Mouse (Mus musculus): ENCODE data around the gene Glyr1. TPM values are rescaled to one million over a fixed set of nuclear protein-coding genes. Genes with fewer than 3 reads are reported as not detected.

Glyr1 gene
- polyA plus RNA-seq, 1 experiment: 146 TPM

GRCm38 (mm10) chr16:5058114-5058513, 8.5 kb upstream of the Glyr1 start:
- TF ChIP-seq POLR2A (IDR thresholded peaks at IDR 0.05; ENCODE audit: extremely low read depth, insufficient read depth, low read length) (no peak), CTCF (IDR thresholded peaks at IDR 0.05; ENCODE audit: extremely low read depth, insufficient read depth, low read length) (no peak)

GRCm38 (mm10) chr16:5050251-5051110, 818 bp upstream of the Glyr1 start:
- peak overlapping the region; percentile 95 for H3K27ac ChIP-seq (ENCODE audit: insufficient read depth, low read length)
- H3K4me1 ChIP-seq (ENCODE audit: control insufficient read depth, insufficient read depth, low read length): peaks cover 4% of the 10 kb centered on the region; the same call in 1 of the 2 replicates
- no peak for TF ChIP-seq CTCF (IDR thresholded peaks at IDR 0.05; ENCODE audit: extremely low read depth, insufficient read depth, low read length)
- no peak for TF ChIP-seq POLR2A (IDR thresholded peaks at IDR 0.05; ENCODE audit: extremely low read depth, insufficient read depth, low read length)
- peak overlapping the region; percentile 69 for H3K4me3 ChIP-seq (ENCODE audit: insufficient read depth, low read length)

More at GRCm38 (mm10) chr16:5058114-5058513, 8.5 kb upstream of the Glyr1 start:
- no peak overlapping the region for H3K27ac ChIP-seq (ENCODE audit: insufficient read depth, low read length)
- no peak overlapping the region for H3K4me3 ChIP-seq (ENCODE audit: insufficient read depth, low read length)
- no peaks in the 10 kb centered on the region for H3K4me1 ChIP-seq (ENCODE audit: control insufficient read depth, insufficient read depth, low read length)

DNA sequence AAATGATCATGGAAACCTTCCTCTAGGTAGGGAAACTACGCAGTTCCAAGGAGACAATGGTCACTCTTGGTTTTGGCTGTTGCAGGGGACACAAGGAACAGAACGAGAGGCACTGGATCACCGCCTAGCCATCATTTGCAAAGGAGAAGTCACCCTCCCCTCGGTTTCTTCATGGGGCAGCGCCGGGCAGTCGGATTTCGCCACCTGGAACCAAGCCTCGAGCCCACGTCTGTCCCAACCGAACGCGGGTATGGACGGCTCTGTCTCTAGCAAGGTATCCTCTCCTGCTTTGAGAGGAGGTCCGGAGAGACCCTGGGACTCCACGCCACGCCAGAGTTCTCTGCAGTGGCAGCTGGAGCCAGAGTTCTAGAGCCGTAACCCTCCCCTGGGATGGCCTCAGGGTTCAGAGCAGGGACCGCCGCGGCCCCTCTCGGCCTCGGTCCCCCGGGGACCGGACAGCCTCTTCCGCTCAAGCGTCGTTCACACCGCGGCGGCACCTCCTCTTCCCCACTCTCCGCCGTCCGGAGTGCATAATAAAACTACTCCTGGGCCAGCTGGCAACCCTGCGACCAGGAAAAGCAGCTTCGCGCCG, 385 bp downstream of the Glyr1 start:
- Histone ChIP-seq H3K27ac (ENCODE audit: insufficient read depth, low read length) (peak overlapping the region; percentile 33; the same call in 1 of the 2 replicates), H3K4me3 (ENCODE audit: insufficient read depth, low read length) (peak overlapping the region; percentile 69), H3K4me1 (ENCODE audit: control insufficient read depth, insufficient read depth, low read length) (peaks cover 4% of the 10 kb centered on the region; the same call in 1 of the 2 replicates)
- TF ChIP-seq POLR2A (IDR thresholded peaks at IDR 0.05; ENCODE audit: extremely low read depth, insufficient read depth, low read length): no peak
- TF ChIP-seq CTCF (IDR thresholded peaks at IDR 0.05; ENCODE audit: extremely low read depth, insufficient read depth, low read length): no peak

DNA sequence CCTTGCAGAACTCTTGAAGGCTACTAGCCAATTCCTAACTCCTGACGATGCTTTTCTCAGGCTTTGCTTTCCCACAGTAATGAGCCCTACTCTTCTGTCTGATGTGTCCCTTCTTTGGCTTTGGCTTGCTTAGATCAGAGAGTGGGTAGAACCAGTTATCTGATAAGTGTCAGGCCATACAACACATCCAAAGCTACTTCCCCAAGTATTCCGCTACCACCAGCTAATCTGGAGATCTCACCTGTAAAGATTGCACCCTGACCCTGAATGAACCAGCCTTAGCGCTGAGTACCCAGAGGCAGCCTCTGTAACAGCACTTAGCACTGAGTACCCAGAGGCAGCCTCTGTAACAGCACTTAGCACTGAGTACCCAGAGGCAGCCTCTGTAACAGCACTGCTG, 4.3 kb downstream of the Glyr1 start:
- no peak overlapping the region for H3K4me3 ChIP-seq (ENCODE audit: insufficient read depth, low read length)
- no peak overlapping the region for H3K27ac ChIP-seq (ENCODE audit: insufficient read depth, low read length)
- TF ChIP-seq CTCF (IDR thresholded peaks at IDR 0.05; ENCODE audit: extremely low read depth, insufficient read depth, low read length): no peak
- no peak for TF ChIP-seq POLR2A (IDR thresholded peaks at IDR 0.05; ENCODE audit: extremely low read depth, insufficient read depth, low read length)
- H3K4me1 ChIP-seq (ENCODE audit: control insufficient read depth, insufficient read depth, low read length): peaks cover 2% of the 10 kb centered on the region; the same call in 1 of the 2 replicates

DNA sequence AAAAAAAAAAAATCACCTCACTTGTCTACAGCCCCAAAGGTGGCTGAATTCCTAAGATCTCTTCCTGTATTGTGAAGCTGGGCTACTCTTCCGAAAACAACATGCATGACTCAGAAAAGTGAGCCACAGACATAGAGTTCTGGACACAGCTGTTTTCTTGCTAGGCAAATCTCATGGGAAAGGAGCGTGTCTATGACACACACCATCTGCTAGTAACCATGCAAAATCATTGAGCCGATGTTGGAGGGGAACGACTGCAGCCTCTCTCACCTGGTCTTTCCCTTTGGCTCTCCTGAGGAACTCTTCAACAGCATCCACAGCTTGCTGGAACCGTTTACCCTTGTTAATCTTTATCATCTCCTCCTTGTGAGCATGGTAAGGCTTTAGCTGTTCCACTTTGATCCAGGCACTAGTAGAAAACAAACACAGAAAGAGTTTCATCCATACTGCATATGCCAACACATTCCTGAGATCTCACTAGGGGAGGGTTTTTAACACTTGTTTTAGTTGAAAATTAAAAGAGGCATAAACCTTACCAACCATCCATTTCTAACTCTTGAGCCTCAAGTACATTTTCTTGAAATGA, 12.9 kb downstream of the Glyr1 start:
- TF ChIP-seq POLR2A (IDR thresholded peaks at IDR 0.05; ENCODE audit: extremely low read depth, insufficient read depth, low read length): no peak
- no peak for TF ChIP-seq CTCF (IDR thresholded peaks at IDR 0.05; ENCODE audit: extremely low read depth, insufficient read depth, low read length)

GRCm38 (mm10) chr16:5035591-5035990, 14.1 kb downstream of the Glyr1 start:
- no peak for TF ChIP-seq CTCF (IDR thresholded peaks at IDR 0.05; ENCODE audit: extremely low read depth, insufficient read depth, low read length)
- TF ChIP-seq POLR2A (IDR thresholded peaks at IDR 0.05; ENCODE audit: extremely low read depth, insufficient read depth, low read length): no peak
- Histone ChIP-seq H3K27ac (ENCODE audit: insufficient read depth, low read length) (no peak overlapping the region), H3K4me1 (ENCODE audit: control insufficient read depth, insufficient read depth, low read length) (no peaks in the 10 kb centered on the region), H3K4me3 (ENCODE audit: insufficient read depth, low read length) (no peak overlapping the region)

More for the DNA sequence above, 12.9 kb downstream of the Glyr1 start:
- Histone ChIP-seq H3K27ac (ENCODE audit: insufficient read depth, low read length) (no peak overlapping the region), H3K4me3 (ENCODE audit: insufficient read depth, low read length) (no peak overlapping the region), H3K4me1 (ENCODE audit: control insufficient read depth, insufficient read depth, low read length) (no peaks in the 10 kb centered on the region)

- Histone ChIP-seq H3K4me1 (ENCODE audit: control insufficient read depth, insufficient read depth, low read length) (no peaks in the 10 kb centered on the region), H3K27ac (ENCODE audit: insufficient read depth, low read length) (no peak overlapping the region), H3K4me3 (ENCODE audit: insufficient read depth, low read length) (no peak overlapping the region)
- TF ChIP-seq POLR2A (IDR thresholded peaks at IDR 0.05; ENCODE audit: extremely low read depth, insufficient read depth, low read length): no peak
- TF ChIP-seq CTCF (IDR thresholded peaks at IDR 0.05; ENCODE audit: extremely low read depth, insufficient read depth, low read length): no peak
These were observed 19.8 kb downstream of the Glyr1 start for GRCm38 (mm10) chr16:5029847-5030246.

- TF ChIP-seq CTCF (IDR thresholded peaks at IDR 0.05; ENCODE audit: extremely low read depth, insufficient read depth, low read length) (no peak), POLR2A (IDR thresholded peaks at IDR 0.05; ENCODE audit: extremely low read depth, insufficient read depth, low read length) (no peak)
- Histone ChIP-seq H3K27ac (ENCODE audit: insufficient read depth, low read length) (no peak overlapping the region), H3K4me1 (ENCODE audit: control insufficient read depth, insufficient read depth, low read length) (no peaks in the 10 kb centered on the region), H3K4me3 (ENCODE audit: insufficient read depth, low read length) (no peak overlapping the region)
These were observed 25.6 kb downstream of the Glyr1 start for GRCm38 (mm10) chr16:5024021-5024420.

DNA sequence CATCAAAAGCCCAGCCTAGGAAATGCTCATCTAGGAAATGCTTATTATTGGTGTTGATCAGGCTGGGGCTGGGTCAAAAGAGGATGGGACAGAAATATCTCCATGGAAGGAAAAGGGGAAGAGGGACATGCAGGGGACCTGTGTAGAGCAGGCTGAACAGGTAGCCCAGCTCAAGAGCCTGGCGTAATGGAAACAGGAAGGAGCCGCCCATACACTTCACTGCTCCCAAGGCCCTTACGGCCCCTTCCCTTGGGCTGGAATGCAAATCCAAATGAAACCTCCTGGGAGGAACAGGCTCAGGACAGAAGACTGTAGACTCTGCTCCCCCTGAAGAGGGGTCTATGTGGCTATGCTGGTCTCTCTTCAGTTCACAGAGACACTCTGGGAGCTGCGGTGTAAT, 35.1 kb downstream of the Glyr1 start:
- H3K4me3 ChIP-seq (ENCODE audit: insufficient read depth, low read length): no peak overlapping the region
- H3K27ac ChIP-seq (ENCODE audit: insufficient read depth, low read length): no peak overlapping the region
- TF ChIP-seq CTCF (IDR thresholded peaks at IDR 0.05; ENCODE audit: extremely low read depth, insufficient read depth, low read length) (no peak), POLR2A (IDR thresholded peaks at IDR 0.05; ENCODE audit: extremely low read depth, insufficient read depth, low read length) (no peak)
- H3K4me1 ChIP-seq (ENCODE audit: control insufficient read depth, insufficient read depth, low read length): peaks cover 5% of the 10 kb centered on the region; the same call in 1 of the 2 replicates
